ENCODE assay signal across 8 mouse cellular contexts in genomic region chr2:29253205-29253865, GRCm38 (mm10). TPM values are rescaled to one million over a fixed set of nuclear protein-coding genes. Genes with fewer than 3 reads are reported as not detected.
DNase-seq lines count a peak whose midpoint lies in the region; ATAC-seq and TF ChIP-seq lines count a peak whose summit lies in the region.

No protein-coding gene starts in this region.

- TF ChIP-seq CTCF in heart, adult 2 months (IDR thresholded peaks at IDR 0.05): peak; percentile 51
- no peak for TF ChIP-seq CTCF in kidney, adult 2 months (conservative IDR thresholded peaks at IDR 0.05; ENCODE audit: insufficient read depth, insufficient read length, low read depth, low read length)
- peak; percentile 43 for TF ChIP-seq CTCF in midbrain, postnatal 0 days (IDR thresholded peaks at IDR 0.05)

- H3K4me1 ChIP-seq in heart, adult 2 months (ENCODE audit: control insufficient read depth, insufficient read depth, low read length): no peaks in the 10 kb centered on the region
- H3K4me1 ChIP-seq in kidney, adult 2 months (ENCODE audit: control insufficient read depth, insufficient read depth, low read length): no peaks in the 10 kb centered on the region
- H3K4me1 ChIP-seq in midbrain, postnatal 0 days (ENCODE audit: insufficient read depth, low read length): peaks cover 13% of the 10 kb centered on the region

- H3K9ac ChIP-seq in heart, adult 2 months (ENCODE audit: low read depth, low read length): peak overlapping the region; percentile 79
- peak overlapping the region; percentile 63 for H3K9ac ChIP-seq in midbrain, postnatal 0 days (replicated peaks; ENCODE audit: low read length, poor library complexity, severe bottlenecking)

- no peak for TF ChIP-seq POLR2A in heart, adult 2 months (IDR thresholded peaks at IDR 0.05; ENCODE audit: insufficient read depth, low read depth, low read length)
- TF ChIP-seq POLR2A in kidney, adult 2 months (IDR thresholded peaks at IDR 0.05; ENCODE audit: low read depth, low read length): no peak

- H3K27ac ChIP-seq in heart, adult 2 months: peak overlapping the region; percentile 68; the same call in 1 of the 2 replicates
- no peak overlapping the region for H3K27ac ChIP-seq in kidney, adult 2 months (ENCODE audit: insufficient read depth, low read depth, low read length)
- peak overlapping the region; percentile 59 for H3K27ac ChIP-seq in midbrain, postnatal 0 days (ENCODE audit: low read depth, low read length)

- H3K79me2 ChIP-seq in heart, adult 2 months (replicated peaks; ENCODE audit: control insufficient read depth, insufficient read depth, low read length): no peaks in the 10 kb centered on the region

- DNase-seq in gastrocnemius, postnatal 25 days: peak; percentile 31
- DNase-seq in gastrocnemius, postnatal 4 days (ENCODE audit: low spot score in 2 of 2): no peak
- peak; percentile 73 to 82 for DNase-seq in adrenal gland, postnatal 36 days
- peak; percentile 51 to 52 for DNase-seq in heart, adult 2 months
- peak; percentile 50 for DNase-seq in kidney, adult 2 months
- DNase-seq in liver: peak; percentile 22
- peak; percentile 43 for DNase-seq in midbrain, postnatal 0 days (ENCODE audit: low spot score)
- DNase-seq in yolk sac, embryonic 10.5 days (ENCODE audit: low spot score): peak; percentile 11

- H3K4me3 ChIP-seq in heart, adult 2 months: peak overlapping the region; percentile 61
- peak overlapping the region; percentile 87 for H3K4me3 ChIP-seq in kidney, adult 2 months (ENCODE audit: insufficient read depth, low read depth, low read length)
- peak overlapping the region; percentile 60 for H3K4me3 ChIP-seq in midbrain, postnatal 0 days (ENCODE audit: low read depth, low read length)

- peak overlapping the region; percentile 99 for H3K4me2 ChIP-seq in midbrain, postnatal 0 days (ENCODE audit: low read depth, low read length, poor library complexity, severe bottlenecking)

- intact Hi-C loops in heart, adult 2 months (cut with DNase I): loop anchor here (5.0 kb wide), 1 partner anchor 94 kb away; the partner anchor contains the start of gene Med27

- ATAC-seq in midbrain, postnatal 0 days (ENCODE audit: low FRiP score): peak; percentile 50

- no peaks in the 10 kb centered on the region for H3K36me3 ChIP-seq in heart, adult 2 months (ENCODE audit: control insufficient read depth, insufficient read depth, low read length)
- no peaks in the 10 kb centered on the region for H3K36me3 ChIP-seq in kidney, adult 2 months (ENCODE audit: control insufficient read depth, insufficient read depth, low read length)
- no peaks in the 10 kb centered on the region for H3K36me3 ChIP-seq in midbrain, postnatal 0 days (ENCODE audit: insufficient read depth, low read length)

- H3K27me3 ChIP-seq in heart, adult 2 months (ENCODE audit: control insufficient read depth, insufficient read depth, low read length): 0 out of 2 replicates have a peak, but pooled peaks cover 1% of the 10 kb centered on the region
- peaks cover 11% of the 10 kb centered on the region for H3K27me3 ChIP-seq in kidney, adult 2 months (replicated peaks; ENCODE audit: control insufficient read depth, insufficient read depth, low read length)
- H3K27me3 ChIP-seq in midbrain, postnatal 0 days (ENCODE audit: insufficient read depth, low read length): peaks cover 16% of the 10 kb centered on the region; the same call in 1 of the 2 replicates

- TF ChIP-seq EP300 in heart, adult 2 months (IDR thresholded peaks at IDR 0.05; ENCODE audit: insufficient read depth, low read depth, low read length): no peak

- no peaks in the 10 kb centered on the region for H3K9me3 ChIP-seq in midbrain, postnatal 0 days (ENCODE audit: low read length)

- WGBS in heart, adult 2 months: 11% methylated on average over 22 of the region's 22 CpGs
- 8% methylated on average over 22 of the region's 22 CpGs for WGBS in kidney, adult 2 months
- 4% methylated on average over 19 of the region's 22 CpGs for WGBS in midbrain, postnatal 0 days

RNA-seq across cellular contexts. Expression of gene Ntng2, which starts 0.5 kb away (rescaled TPM):
- 10 to 100 TPM; 33.4 to 40.0 TPM for total RNA-seq in gastrocnemius, postnatal 25 days (2021)
- total RNA-seq in gastrocnemius, postnatal 4 days (2021): 10 to 100 TPM; 11.3 to 13.0 TPM
- 10 to 100 TPM; 35.0 to 44.2 TPM for total RNA-seq in adrenal gland, postnatal 36 days (2021)
- 1 to 10 TPM; 7.0 to 7.9 TPM for total RNA-seq in heart, adult 2 months (2021)
- polyA plus RNA-seq in heart, adult 2 months (2012; rRNA removed): 9.7 and 17.1 TPM in 2 replicates
- 18.2 and 23.2 TPM in 2 replicates for polyA plus RNA-seq in kidney, adult 2 months (2012; rRNA removed)
- total RNA-seq in midbrain, postnatal 0 days (2014; rRNA removed): 52.4 and 52.6 TPM in 2 replicates
- polyA plus RNA-seq in midbrain, postnatal 0 days (2015; fragmentation: Nextera tagmentation; extraction: Ambion mirVana): 7.9 and 8.7 TPM in 2 replicates

Comparison
In these comparisons a context has a peak if more than half of its experiments do, and no peak if none do; other contexts are left out.
1. DNase-seq: peak in gastrocnemius, postnatal 25 days (single experiment), adrenal gland, postnatal 36 days (2 of 2), heart, adult 2 months (2 of 2), kidney, adult 2 months (single experiment), liver (single experiment), midbrain, postnatal 0 days (single experiment) and yolk sac, embryonic 10.5 days (single experiment); none in gastrocnemius, postnatal 4 days (0 of 2).
2. Peak in every context shown above with its lines, with median percentiles within 50 percentile points of each other: H3K4me3 ChIP-seq.